Mouse (Mus musculus) limb, embryonic 14.5 days (tissue): Measurements from ENCODE around the gene Mthfd1l. TPM values are rescaled to one million over a fixed set of nuclear protein-coding genes. Genes with fewer than 3 reads are reported as not detected.
A peak's percentile ranks its signal among the peaks of the same experiment; 100 is the strongest.

Source experiments
- ATAC-seq: fragments of 200-750 bp; cut with Nextera tagmentation; 2 replicates; pipeline ENCODE4 v1.8.0; 2017; ENCODE audit warnings: low read depth, moderate number of reproducible peaks, moderate TSS enrichment; ENCODE audit not compliant: low FRiP score
- DNase-seq: peaks from one replicate; pipeline ENCODE4 v3.0.0-alpha.2; 2015; ENCODE audit warnings: low spot score
- H3K27ac ChIP-seq: fragments of 300-500 bp; sonication (generic); replicated peaks from 2 replicates; pipeline ENCODE4 v1.5.1; 2014; ENCODE audit warnings: low read depth, mild to moderate bottlenecking, low read length, moderate library complexity, mixed read lengths
- H3K27me3 ChIP-seq: fragments of 300-500 bp; sonication (generic); 2 replicates; pipeline ENCODE4 v1.6.1; 2014; ENCODE audit warnings: low read length, mixed read lengths; ENCODE audit not compliant: control insufficient read depth, insufficient read depth
- H3K36me3 ChIP-seq: fragments of 300-500 bp; sonication (generic); 2 replicates; pipeline ENCODE4 v1.6.1; 2014; ENCODE audit warnings: mild to moderate bottlenecking, low read length, moderate library complexity, mixed read lengths; ENCODE audit not compliant: control insufficient read depth, insufficient read depth
- H3K4me1 ChIP-seq: fragments of 300-500 bp; sonication (generic); 2 replicates; pipeline ENCODE4 v1.6.1; 2014; ENCODE audit warnings: antibody characterized with exemption, low read length, mixed read lengths; ENCODE audit not compliant: control insufficient read depth, insufficient read depth
- H3K4me2 ChIP-seq: fragments of 300-500 bp; sonication (generic); replicated peaks from 2 replicates; pipeline ENCODE4 v1.6.1; 2014; ENCODE audit warnings: low read depth, mild to moderate bottlenecking, low read length, moderate library complexity; ENCODE audit not compliant: severe bottlenecking
- H3K4me3 ChIP-seq: fragments of 300-500 bp; sonication (generic); replicated peaks from 2 replicates; pipeline ENCODE4 v1.5.1; 2014; ENCODE audit warnings: low read length
- H3K9ac ChIP-seq: fragments of 300-500 bp; sonication (generic); 2 replicates; pipeline ENCODE4 v1.6.1; 2014; ENCODE audit warnings: mild to moderate bottlenecking, low read depth, low read length, moderate library complexity; ENCODE audit not compliant: severe bottlenecking
- H3K9me3 ChIP-seq: fragments of 300-500 bp; sonication (generic); 2 replicates; pipeline ENCODE4 v1.6.1; 2016; ENCODE audit warnings: low read length; ENCODE audit not compliant: control insufficient read depth
- POLR2A ChIP-seq: fragments of 200-500 bp; IDR thresholded peaks from 2 replicates; pipeline ENCODE4 v1.8.0; 2012; ENCODE audit warnings: inconsistent platforms, mild to moderate bottlenecking, moderate library complexity, borderline replicate concordance; ENCODE audit not compliant: insufficient read depth, insufficient read length; ENCODE audit errors: extremely low read depth
- WGBS: fragments of 180-500 bp; shearing (Covaris S2); extraction: QIAGEN DNeasy Blood & Tissue Kit; methylation state at CpG from one replicate; pipeline ENCODE4 v1.1.7; 2014; 5-methylcytosine and 5-hydroxymethylcytosine counted together
- polyA plus RNA-seq, 2 experiments: library from polyadenylated mRNA; depleted of rRNA in 1 of 2; stranded (reverse) in 1 of 2; unstranded in 1 of 2; fragments of >200 nt; fragmentation: Nextera tagmentation in 1 of 2; extraction: Ambion mirVana in 1 of 2; gene quantifications; 2 replicates each; pipeline versions ENCODE4 v1.2.1 to v1.2.3; 2012 to 2014

Gene Mthfd1l
- polyA plus RNA-seq, 2 experiments = 10.2 to 10.4 TPM

GRCm38 (mm10) chr10:4112611-4113327, 139.9 kb downstream of the Mthfd1l start:
- no peak overlapping the region for H3K4me3 ChIP-seq
- no peak for ATAC-seq
- DNase-seq = no peak
- no peak overlapping the region for H3K4me2 ChIP-seq
- no peaks in the 10 kb centered on the region for H3K27me3 ChIP-seq
- H3K9me3 ChIP-seq = no peaks in the 10 kb centered on the region
- TF ChIP-seq POLR2A = no peak
- no peaks in the 10 kb centered on the region for H3K36me3 ChIP-seq
- H3K9ac ChIP-seq = no peak overlapping the region
- no peak overlapping the region for H3K27ac ChIP-seq
- 74% methylated on average over 17 of the region's 17 CpGs for WGBS
- peaks cover 4% of the 10 kb centered on the region; the same call in 1 of the 2 replicates for H3K4me1 ChIP-seq

GRCm38 (mm10) chr10:4113328-4113658, 140.4 kb downstream of the Mthfd1l start:
- no peak overlapping the region for H3K4me3 ChIP-seq
- no peak for DNase-seq
- no peak for TF ChIP-seq POLR2A
- H3K4me2 ChIP-seq = no peak overlapping the region
- H3K36me3 ChIP-seq = no peaks in the 10 kb centered on the region
- H3K27me3 ChIP-seq = no peaks in the 10 kb centered on the region
- no peak overlapping the region for H3K27ac ChIP-seq
- H3K9me3 ChIP-seq = no peaks in the 10 kb centered on the region
- 94% methylated on average over 5 of the region's 5 CpGs for WGBS
- no peak for ATAC-seq
- 0 out of 2 replicates have a peak, but pooled peaks cover 3% of the 10 kb centered on the region for H3K4me1 ChIP-seq
- H3K9ac ChIP-seq = no peak overlapping the region

DNA sequence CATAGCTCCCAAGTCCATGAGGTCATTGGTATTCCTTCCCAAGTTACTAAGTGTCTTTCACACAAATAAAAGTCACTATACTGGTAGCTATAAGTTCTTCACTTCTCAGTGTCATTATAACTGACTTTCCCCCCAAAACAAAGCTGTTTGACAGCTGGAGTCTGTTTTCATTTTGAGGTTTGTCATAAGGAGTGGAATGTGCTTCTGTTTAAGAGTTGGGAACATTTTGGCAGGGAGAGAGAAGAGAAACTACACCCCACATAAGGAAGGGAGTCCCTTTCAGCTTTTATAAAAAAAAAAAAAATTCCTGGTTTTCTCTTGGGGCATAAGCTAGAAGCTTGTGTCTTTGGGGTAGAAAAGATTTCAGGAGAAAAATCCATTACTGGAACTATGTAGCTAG, 143.7 kb downstream of the Mthfd1l start:
- Histone ChIP-seq H3K36me3 (no peaks in the 10 kb centered on the region), H3K9me3 (no peaks in the 10 kb centered on the region), H3K4me1 (0 out of 2 replicates have a peak, but pooled peaks cover 3% of the 10 kb centered on the region), H3K27ac (peak overlapping the region; percentile 53; the same call in 1 of the 2 replicates), H3K27me3 (no peaks in the 10 kb centered on the region), H3K4me3 (no peak overlapping the region), H3K9ac (no peak overlapping the region), H3K4me2 (peak overlapping the region; percentile 36)
- no peak for TF ChIP-seq POLR2A
- no peak for DNase-seq
- ATAC-seq = 0 out of 2 replicates have a peak, but pooled peaks have one; percentile 37

DNA sequence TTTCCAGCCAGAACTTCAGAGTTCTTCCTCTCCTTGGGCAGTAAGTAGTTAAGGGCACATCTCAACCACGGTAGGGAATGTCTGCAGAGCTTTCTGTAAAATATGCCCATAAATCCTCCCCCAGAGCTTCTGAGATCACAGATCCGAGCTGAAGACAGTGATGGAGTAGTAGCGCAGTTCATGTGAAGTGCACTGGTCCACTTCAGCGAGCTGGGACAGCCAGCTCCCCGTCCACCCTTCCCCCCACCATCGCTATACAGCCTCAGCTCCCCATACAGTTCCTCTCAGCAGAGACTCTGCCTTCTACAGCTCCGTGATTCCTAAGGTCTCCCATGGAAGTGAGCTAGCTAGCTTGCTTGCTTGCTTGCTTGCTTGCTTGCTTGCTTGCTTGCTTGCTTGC, 144.2 kb downstream of the Mthfd1l start:
- H3K9ac ChIP-seq = no peak overlapping the region
- H3K4me2 ChIP-seq = peak overlapping the region; percentile 36
- WGBS = 18% methylated on average over 7 of the region's 7 CpGs
- no peaks in the 10 kb centered on the region for H3K27me3 ChIP-seq
- 0 out of 2 replicates have a peak, but pooled peaks have one; percentile 44 for ATAC-seq
- no peak overlapping the region for H3K4me3 ChIP-seq
- no peaks in the 10 kb centered on the region for H3K9me3 ChIP-seq
- H3K36me3 ChIP-seq = no peaks in the 10 kb centered on the region
- peak; percentile 39 for DNase-seq
- TF ChIP-seq POLR2A = no peak
- peak overlapping the region; percentile 53 for H3K27ac ChIP-seq
- 0 out of 2 replicates have a peak, but pooled peaks cover 3% of the 10 kb centered on the region for H3K4me1 ChIP-seq

DNA sequence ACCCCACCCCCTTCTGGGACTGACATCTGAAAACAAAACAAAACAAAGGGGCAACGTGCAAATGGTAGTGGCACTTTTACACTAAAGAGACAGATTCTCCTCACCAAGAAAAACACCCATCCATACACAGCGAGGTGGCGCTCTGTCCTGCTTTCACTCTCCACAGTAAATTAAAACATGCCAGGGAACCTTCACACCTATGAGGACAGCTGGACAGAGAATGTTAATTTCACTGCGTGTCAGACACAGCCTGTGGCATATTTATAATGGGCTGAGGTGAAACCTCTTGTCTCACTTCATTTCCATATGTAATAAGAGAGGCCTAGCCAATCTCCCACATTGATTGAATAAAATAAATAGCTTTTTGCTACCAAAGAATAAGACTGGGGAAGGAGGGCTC, 146.4 kb downstream of the Mthfd1l start:
- Histone ChIP-seq H3K4me1 (0 out of 2 replicates have a peak, but pooled peaks cover 3% of the 10 kb centered on the region), H3K4me2 (no peak overlapping the region), H3K4me3 (no peak overlapping the region), H3K27ac (no peak overlapping the region), H3K9me3 (no peaks in the 10 kb centered on the region), H3K36me3 (no peaks in the 10 kb centered on the region), H3K9ac (no peak overlapping the region), H3K27me3 (no peaks in the 10 kb centered on the region)
- ATAC-seq (no peak), DNase-seq (no peak)
- WGBS = 80% methylated on average over 4 of the region's 4 CpGs
- TF ChIP-seq POLR2A = no peak

GRCm38 (mm10) chr10:4120708-4121107, 147.8 kb downstream of the Mthfd1l start:
- Histone ChIP-seq H3K4me1 (0 out of 2 replicates have a peak, but pooled peaks cover 7% of the 10 kb centered on the region), H3K9me3 (no peaks in the 10 kb centered on the region), H3K9ac (no peak overlapping the region), H3K4me3 (no peak overlapping the region), H3K27me3 (no peaks in the 10 kb centered on the region), H3K27ac (no peak overlapping the region), H3K36me3 (no peaks in the 10 kb centered on the region), H3K4me2 (no peak overlapping the region)
- TF ChIP-seq POLR2A = no peak
- DNase-seq (peak; percentile 32), ATAC-seq (no peak)
- WGBS = 74% methylated on average over 10 of the region's 10 CpGs
